Comparison of ENCODE assay signal across 8 mouse cellular contexts in the genomic region with DNA sequence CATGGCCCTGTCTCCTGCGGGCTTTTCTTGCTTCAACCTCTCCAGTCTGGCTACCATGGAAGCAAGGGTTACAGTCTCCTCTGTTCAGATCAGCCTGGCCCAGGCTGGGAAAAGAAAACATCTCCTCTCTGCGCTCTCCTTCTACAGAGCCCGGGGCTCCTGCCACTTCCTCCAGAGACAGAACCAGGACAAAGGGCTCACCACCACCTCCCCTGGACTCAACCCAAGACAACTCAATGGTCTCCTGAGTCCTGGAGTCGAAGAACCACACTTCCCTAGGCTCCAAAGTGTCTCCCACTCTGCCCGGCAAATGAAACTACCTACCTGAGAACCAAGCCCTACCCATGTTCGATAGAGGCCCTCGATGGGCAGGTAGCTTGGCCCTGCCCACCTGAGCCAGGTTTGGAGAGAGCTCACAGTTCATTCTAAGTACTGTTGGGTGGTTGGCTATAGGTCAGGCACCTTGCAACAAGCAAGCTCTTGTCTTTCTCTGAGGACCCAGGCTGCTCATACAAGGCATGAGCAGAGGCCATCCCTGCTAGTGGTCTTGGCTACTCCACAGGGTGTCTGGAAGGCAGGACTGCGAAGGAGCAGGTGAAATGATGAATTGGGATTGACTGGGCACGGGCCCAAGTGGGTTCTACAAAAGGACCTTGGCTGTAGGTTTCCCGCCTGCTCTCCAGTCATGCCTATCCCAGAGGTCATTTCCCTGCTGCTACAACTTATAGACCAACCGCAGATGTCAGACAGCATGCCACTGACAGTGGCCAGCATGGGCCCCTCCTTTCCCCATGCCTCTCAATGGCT. TPM values are rescaled to one million over a fixed set of nuclear protein-coding genes. Genes with fewer than 3 reads are reported as not detected.
A peak's percentile ranks its signal among the peaks of the same experiment; 100 is the strongest.
DNase-seq lines count a peak whose midpoint lies in the region; ATAC-seq and TF ChIP-seq lines count a peak whose summit lies in the region.

No protein-coding gene starts in this region.

- H3K36me3 ChIP-seq in heart, embryonic 12.5 days: no peaks in the 10 kb centered on the region
- peaks cover 2% of the 10 kb centered on the region; the same call in 1 of the 2 replicates for H3K36me3 ChIP-seq in forebrain, embryonic 16.5 days (ENCODE audit: control insufficient read depth, insufficient read depth)
- H3K36me3 ChIP-seq in midbrain, embryonic 10.5 days: no peaks in the 10 kb centered on the region

- WGBS in heart, embryonic 12.5 days: 60% methylated on average over 11 of the region's 11 CpGs
- WGBS in bone marrow, adult 2 months: 60% methylated on average over 11 of the region's 11 CpGs
- WGBS in forebrain, embryonic 16.5 days: 56% methylated on average over 11 of the region's 11 CpGs
- 71% methylated on average over 11 of the region's 11 CpGs for WGBS in midbrain, embryonic 10.5 days

- intact Hi-C loops in heart, postnatal 36 days (cut with DNase I): no loop called here

- no peaks in the 10 kb centered on the region for H3K9me3 ChIP-seq in heart, embryonic 12.5 days (replicated peaks)
- no peaks in the 10 kb centered on the region for H3K9me3 ChIP-seq in forebrain, embryonic 16.5 days (ENCODE audit: control insufficient read depth, low read length)
- no peaks in the 10 kb centered on the region for H3K9me3 ChIP-seq in midbrain, embryonic 10.5 days (replicated peaks)

- peaks cover 97% of the 10 kb centered on the region for H3K4me1 ChIP-seq in heart, embryonic 12.5 days (replicated peaks)
- peaks cover 7% of the 10 kb centered on the region for H3K4me1 ChIP-seq in bone marrow, adult 2 months (ENCODE audit: control insufficient read depth, insufficient read depth, low read length)
- H3K4me1 ChIP-seq in forebrain, embryonic 16.5 days (replicated peaks; ENCODE audit: control insufficient read depth, insufficient read depth, low read length): peaks cover 87% of the 10 kb centered on the region
- peaks cover 53% of the 10 kb centered on the region for H3K4me1 ChIP-seq in midbrain, embryonic 10.5 days

- DNase-seq in heart, postnatal 36 days: no peak
- no peak for DNase-seq in midbrain, embryonic 10.5 days (ENCODE audit: low spot score)
- no peak for DNase-seq in layer of hippocampus, postnatal 10 days (ENCODE audit: low spot score in 2 of 2)
- DNase-seq in frontal cortex, postnatal 36 days (ENCODE audit: low spot score in 2 of 2): no peak
- DNase-seq in left cerebral cortex, adult 18-20 months (ENCODE audit: low spot score in 2 of 2): no peak

- 0 out of 2 replicates have a peak, but pooled peaks cover 3% of the 10 kb centered on the region for H3K27me3 ChIP-seq in heart, embryonic 12.5 days (replicated peaks)
- no peaks in the 10 kb centered on the region for H3K27me3 ChIP-seq in forebrain, embryonic 16.5 days (replicated peaks; ENCODE audit: control insufficient read depth, insufficient read depth, low read length)
- H3K27me3 ChIP-seq in midbrain, embryonic 10.5 days (ENCODE audit: low read depth, poor library complexity, severe bottlenecking): peaks cover 100% of the 10 kb centered on the region

- H3K27ac ChIP-seq in heart, embryonic 12.5 days (ENCODE audit: poor library complexity, severe bottlenecking): peak overlapping the region; percentile 94
- peak overlapping the region; percentile 88 for H3K27ac ChIP-seq in bone marrow, adult 2 months (ENCODE audit: control insufficient read depth, insufficient read depth, low read depth, low read length, poor library complexity)
- H3K27ac ChIP-seq in forebrain, embryonic 16.5 days (ENCODE audit: low read length): peak overlapping the region; percentile 95
- peak overlapping the region; percentile 82 for H3K27ac ChIP-seq in midbrain, embryonic 10.5 days (replicated peaks)

- TF ChIP-seq POLR2A in bone marrow, adult 2 months (IDR thresholded peaks at IDR 0.05; ENCODE audit: borderline replicate concordance, control insufficient read depth, low read depth, low read length): no peak

- no peak overlapping the region for H3K4me3 ChIP-seq in heart, embryonic 12.5 days
- no peak overlapping the region for H3K4me3 ChIP-seq in bone marrow, adult 2 months (replicated peaks; ENCODE audit: control insufficient read depth, low read depth, low read length)
- no peak overlapping the region for H3K4me3 ChIP-seq in forebrain, embryonic 16.5 days (replicated peaks; ENCODE audit: low read length)
- no peak overlapping the region for H3K4me3 ChIP-seq in midbrain, embryonic 10.5 days

- H3K9ac ChIP-seq in heart, embryonic 12.5 days: peak overlapping the region; percentile 53
- peak overlapping the region; percentile 57 for H3K9ac ChIP-seq in forebrain, embryonic 16.5 days (replicated peaks; ENCODE audit: low read depth, low read length)

- ATAC-seq in heart, embryonic 12.5 days (ENCODE audit: insufficient number of reproducible peaks, low FRiP score): no peak
- no peak for ATAC-seq in forebrain, embryonic 16.5 days

- no peak for TF ChIP-seq CTCF in bone marrow, adult 2 months (IDR thresholded peaks at IDR 0.05; ENCODE audit: control insufficient read depth, insufficient read depth, low read length)

- H3K4me2 ChIP-seq in heart, embryonic 12.5 days: peak overlapping the region; percentile 35
- no peak overlapping the region for H3K4me2 ChIP-seq in forebrain, embryonic 16.5 days (ENCODE audit: low read length)

RNA-seq across cellular contexts. Expression of gene G430095P16Rik, which starts 8.8 kb away (rescaled TPM):
- 5.4 and 6.9 TPM in 2 replicates for polyA plus RNA-seq in heart, embryonic 12.5 days (2016; fragmentation: Nextera tagmentation; extraction: Ambion mirVana)
- total RNA-seq in heart, postnatal 36 days (2021): under 1 TPM in 1 of 2 experiments, not detected in 1; 0.44 TPM
- 12.0 and 27.2 TPM in 2 replicates for polyA plus RNA-seq in bone marrow, adult 2 months (2011; ENCODE audit: insufficient read depth, insufficient read length, low replicate concordance, missing spikeins)
- 2.0 and 2.2 TPM in 2 replicates for polyA plus RNA-seq in forebrain, embryonic 16.5 days (2015; fragmentation: Nextera tagmentation; extraction: Ambion mirVana)
- polyA plus RNA-seq in midbrain, embryonic 10.5 days (2016; fragmentation: Nextera tagmentation; extraction: Ambion mirVana): 1.1 and 1.4 TPM in 2 replicates
- total RNA-seq in layer of hippocampus, postnatal 10 days (2021): not detected
- total RNA-seq in left cerebral cortex, adult 18-20 months (2021): not detected

RNA-seq across cellular contexts. Expression of gene Lyl1, which starts 30.3 kb away (rescaled TPM):
- polyA plus RNA-seq in heart, embryonic 12.5 days (2016; fragmentation: Nextera tagmentation; extraction: Ambion mirVana): 18.1 and 19.7 TPM in 2 replicates
- total RNA-seq in heart, postnatal 36 days (2021): 1 to 10 TPM; 5.4 to 5.7 TPM
- polyA plus RNA-seq in bone marrow, adult 2 months (2011; ENCODE audit: insufficient read depth, insufficient read length, low replicate concordance, missing spikeins): 59.2 and 125 TPM in 2 replicates
- 2.6 and 2.9 TPM in 2 replicates for polyA plus RNA-seq in forebrain, embryonic 16.5 days (2015; fragmentation: Nextera tagmentation; extraction: Ambion mirVana)
- polyA plus RNA-seq in midbrain, embryonic 10.5 days (2016; fragmentation: Nextera tagmentation; extraction: Ambion mirVana): 4.8 and 5.8 TPM in 2 replicates
- 1 to 10 TPM; 4.0 to 5.4 TPM for total RNA-seq in layer of hippocampus, postnatal 10 days (2021)
- total RNA-seq in left cerebral cortex, adult 18-20 months (2021): 1 to 10 TPM; 2.6 TPM

RNA-seq across cellular contexts. Expression of gene Nacc1, which starts 43.9 kb away (rescaled TPM):
- polyA plus RNA-seq in heart, embryonic 12.5 days (2016; fragmentation: Nextera tagmentation; extraction: Ambion mirVana): 20.9 and 21.3 TPM in 2 replicates
- total RNA-seq in heart, postnatal 36 days (2021): 10 to 100 TPM; 27.3 to 30.1 TPM
- 14.6 and 26.2 TPM in 2 replicates for polyA plus RNA-seq in bone marrow, adult 2 months (2011; ENCODE audit: insufficient read depth, insufficient read length, low replicate concordance, missing spikeins)
- polyA plus RNA-seq in forebrain, embryonic 16.5 days (2015; fragmentation: Nextera tagmentation; extraction: Ambion mirVana): 15.5 and 15.7 TPM in 2 replicates
- polyA plus RNA-seq in midbrain, embryonic 10.5 days (2016; fragmentation: Nextera tagmentation; extraction: Ambion mirVana): 24.8 and 26.3 TPM in 2 replicates
- 10 to 100 TPM; 73.7 to 75.3 TPM for total RNA-seq in layer of hippocampus, postnatal 10 days (2021)
- total RNA-seq in left cerebral cortex, adult 18-20 months (2021): 10 to 100 TPM; 93.7 to 99.0 TPM

RNA-seq across cellular contexts. Expression of gene Trmt1, which starts 45.5 kb away (rescaled TPM):
- polyA plus RNA-seq in heart, embryonic 12.5 days (2016; fragmentation: Nextera tagmentation; extraction: Ambion mirVana): 46.2 and 49.5 TPM in 2 replicates
- 10 to 100 TPM; 36.1 to 39.2 TPM for total RNA-seq in heart, postnatal 36 days (2021)
- polyA plus RNA-seq in bone marrow, adult 2 months (2011; ENCODE audit: insufficient read depth, insufficient read length, low replicate concordance, missing spikeins): 78.9 and 134 TPM in 2 replicates
- 63.4 and 73.3 TPM in 2 replicates for polyA plus RNA-seq in forebrain, embryonic 16.5 days (2015; fragmentation: Nextera tagmentation; extraction: Ambion mirVana)
- 56.4 and 58.1 TPM in 2 replicates for polyA plus RNA-seq in midbrain, embryonic 10.5 days (2016; fragmentation: Nextera tagmentation; extraction: Ambion mirVana)
- 100 to 1,000 TPM in 1 of 2 experiments, 10 to 100 TPM in 1; 99.8 to 105 TPM for total RNA-seq in layer of hippocampus, postnatal 10 days (2021)
- 100 to 1,000 TPM in 1 of 2 experiments, 10 to 100 TPM in 1; 99.1 to 101 TPM for total RNA-seq in left cerebral cortex, adult 18-20 months (2021)
